8 mouse cellular contexts compared by ENCODE assay signal in genomic region chrX:151045850-151046249, GRCm38 (mm10). TPM values are rescaled to one million over a fixed set of nuclear protein-coding genes. Genes with fewer than 3 reads are reported as not detected.
DNase-seq lines count a peak whose midpoint lies in the region; ATAC-seq and TF ChIP-seq lines count a peak whose summit lies in the region.

Gene Fgd1, plus strand, starts transcription at chrX:151046150.

- no peaks in the 10 kb centered on the region for H3K9me3 ChIP-seq in neural tube, embryonic 15.5 days (replicated peaks)

- DNase-seq in cerebellum, adult 2 months = no peak
- no peak for DNase-seq in cerebellum, postnatal 14 days
- DNase-seq in testis, postnatal 10 days (ENCODE audit: low spot score) = no peak
- DNase-seq in left cerebral cortex, postnatal 10 days (ENCODE audit: extremely low spot score in 1 of 2, low spot score in 2 of 2) = no peak
- no peak for DNase-seq in urinary bladder, adult 18-20 months (ENCODE audit: low spot score in 2 of 2)

- no peaks in the 10 kb centered on the region for H3K27me3 ChIP-seq in cerebellum, adult 2 months (ENCODE audit: control insufficient read depth, insufficient read depth, low read length)
- no peaks in the 10 kb centered on the region for H3K27me3 ChIP-seq in testis, adult 2 months (ENCODE audit: control insufficient read depth, insufficient read depth, low read length)
- H3K27me3 ChIP-seq in neural tube, embryonic 15.5 days (replicated peaks) = no peaks in the 10 kb centered on the region

- no peaks in the 10 kb centered on the region for H3K36me3 ChIP-seq in testis, adult 2 months (ENCODE audit: control insufficient read depth, insufficient read depth, low read length)
- no peaks in the 10 kb centered on the region for H3K36me3 ChIP-seq in neural tube, embryonic 15.5 days

- peaks cover 3% of the 10 kb centered on the region; the same call in 1 of the 2 replicates for H3K4me1 ChIP-seq in cerebellum, adult 2 months (ENCODE audit: control insufficient read depth, insufficient read depth, low read length)
- no peaks in the 10 kb centered on the region for H3K4me1 ChIP-seq in testis, adult 2 months (ENCODE audit: control insufficient read depth, insufficient read depth, low read length)
- H3K4me1 ChIP-seq in neural tube, embryonic 15.5 days = peaks cover 24% of the 10 kb centered on the region

- H3K9ac ChIP-seq in neural tube, embryonic 15.5 days (replicated peaks) = peak within 1 kb of the TSS; percentile 73

- ATAC-seq in neural tube, embryonic 15.5 days (ENCODE audit: low FRiP score) = no peak
- ATAC-seq in megakaryocyte-erythroid progenitor cell, adult 5-6 weeks (replicated peaks; ENCODE audit: low FRiP score, low TSS enrichment, poor library complexity, severe bottlenecking) = no peak

- no peak for TF ChIP-seq CTCF in cerebellum, adult 2 months (IDR thresholded peaks at IDR 0.05; ENCODE audit: borderline replicate concordance, insufficient read depth, low read depth, low read length)
- TF ChIP-seq CTCF in testis, adult 2 months (IDR thresholded peaks at IDR 0.05; ENCODE audit: control insufficient read depth, insufficient read depth, insufficient replicate concordance, low read depth, low read length) = no peak

- intact Hi-C loops in left cerebral cortex, postnatal 10 days (cut with DNase I) = no loop called here

- TF ChIP-seq POLR2A in cerebellum, adult 2 months (IDR thresholded peaks at IDR 0.05; ENCODE audit: borderline replicate concordance, insufficient read depth, low read length) = no peak
- no peak for TF ChIP-seq POLR2A in testis, adult 2 months (IDR thresholded peaks at IDR 0.05; ENCODE audit: control insufficient read depth, low read depth, low read length)

- H3K4me2 ChIP-seq in neural tube, embryonic 15.5 days = peak within 1 kb of the TSS; percentile 64

- H3K27ac ChIP-seq in cerebellum, adult 2 months (ENCODE audit: insufficient read depth, low read length) = peak within 1 kb of the TSS; percentile 66
- H3K27ac ChIP-seq in testis, adult 2 months (ENCODE audit: control insufficient read depth, insufficient read depth, low read depth, low read length) = peak within 1 kb of the TSS; percentile 80
- H3K27ac ChIP-seq in neural tube, embryonic 15.5 days (replicated peaks) = peak within 1 kb of the TSS; percentile 94

- WGBS in cerebellum, adult 2 months = 95% methylated on average over 8 of the region's 8 CpGs
- 93% methylated on average over 8 of the region's 8 CpGs for WGBS in neural tube, embryonic 15.5 days

- H3K4me3 ChIP-seq in cerebellum, adult 2 months (replicated peaks; ENCODE audit: insufficient read depth, low read depth, low read length) = peak within 1 kb of the TSS; percentile 82
- H3K4me3 ChIP-seq in testis, adult 2 months (ENCODE audit: control insufficient read depth, low read depth, low read length) = peak within 1 kb of the TSS; percentile 84
- H3K4me3 ChIP-seq in neural tube, embryonic 15.5 days (replicated peaks) = peak within 1 kb of the TSS; percentile 62

RNA-seq across cellular contexts. Expression of gene Fgd1, which starts in this region (rescaled TPM):
- polyA plus RNA-seq in cerebellum, adult 2 months (2012; rRNA removed) = 16.8 and 16.9 TPM in 2 replicates
- polyA plus RNA-seq in testis, adult 2 months (2012; rRNA removed) = 1.3 TPM in 2 replicates
- 10 to 100 TPM; 31.2 to 31.7 TPM for total RNA-seq in left cerebral cortex, postnatal 10 days (2021)
- polyA plus RNA-seq in neural tube, embryonic 15.5 days (2015; fragmentation: Nextera tagmentation; extraction: Ambion mirVana) = 13.3 and 15.1 TPM in 2 replicates
- total RNA-seq in megakaryocyte-erythroid progenitor cell, adult 5-6 weeks (2014; fragmentation: Nextera tagmentation) = 0.77 and 2.9 TPM in 2 replicates
- total RNA-seq in megakaryocyte-erythroid progenitor cell, adult 5-6 weeks (2017) = 0.23 and 2.8 TPM in 2 replicates

Comparison
In these comparisons a context has a peak if more than half of its experiments do, and no peak if none do; other contexts are left out.
1. RNA of gene Fgd1 (total RNA-seq): 31.2 to 31.7 TPM in left cerebral cortex, postnatal 10 days; 0.23 to 2.9 TPM in megakaryocyte-erythroid progenitor cell, adult 5-6 weeks; every median in the first group is over 4 times any median in the second.
2. Peak in every context shown above with its lines, with median percentiles within 50 percentile points of each other: H3K27ac ChIP-seq and H3K4me3 ChIP-seq.